Mouse (Mus musculus): ENCODE measurements at regions not wholly inside any gene's neighbourhood (a gene's known extent, or its start where the extent isn't known, plus 50 kb on each side); places are given as distances from the start of the nearest gene placed in this dataset.
"Not testable (repeated sequence)": the region's sequence is repeated elsewhere in the genome, so short reads cannot be mapped to it uniquely, and the experiment has no call there.

DNA sequence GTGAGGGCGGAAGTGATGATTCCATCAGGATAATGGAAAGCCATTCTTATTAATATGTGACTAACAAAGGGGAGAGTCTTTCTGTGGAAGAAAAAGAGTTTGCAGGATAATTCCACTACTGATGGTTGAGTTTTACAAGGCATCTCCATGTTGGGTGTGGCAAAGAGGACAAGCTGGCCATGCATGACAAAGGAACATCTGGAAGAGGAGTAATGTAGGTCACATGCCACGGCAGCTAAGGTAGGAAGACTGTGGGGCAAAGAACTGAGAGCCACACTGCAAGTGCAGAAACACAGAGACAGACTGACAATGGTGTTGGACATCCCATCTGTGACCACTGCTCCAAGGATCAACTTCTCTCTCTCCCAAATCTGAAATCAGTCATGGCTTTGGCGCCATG is 196.4 kb upstream of the Gdi2 start:
- DNase-seq (ENCODE audit: low spot score): no peak

DNA sequence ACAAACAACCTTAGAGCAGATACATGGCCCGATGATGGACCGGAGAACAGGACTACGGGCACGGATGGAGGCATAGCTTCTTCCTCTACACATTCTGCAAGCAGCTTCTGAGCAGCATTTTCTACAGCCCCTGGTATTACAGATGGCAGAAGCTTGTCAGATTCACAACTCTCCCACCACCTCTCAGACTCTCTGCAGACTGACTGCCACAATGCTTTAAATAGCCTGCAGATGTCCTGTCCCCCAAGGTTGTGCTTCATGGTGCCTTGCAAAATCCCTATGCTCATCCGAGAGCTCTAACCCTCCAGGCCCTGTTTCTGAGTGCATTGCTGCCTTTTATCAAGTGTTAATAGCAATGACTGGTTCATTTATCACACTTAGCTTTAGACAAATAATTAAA is 194.3 kb upstream of the Gdi2 start:
- no peak for DNase-seq (ENCODE audit: low spot score)

DNA sequence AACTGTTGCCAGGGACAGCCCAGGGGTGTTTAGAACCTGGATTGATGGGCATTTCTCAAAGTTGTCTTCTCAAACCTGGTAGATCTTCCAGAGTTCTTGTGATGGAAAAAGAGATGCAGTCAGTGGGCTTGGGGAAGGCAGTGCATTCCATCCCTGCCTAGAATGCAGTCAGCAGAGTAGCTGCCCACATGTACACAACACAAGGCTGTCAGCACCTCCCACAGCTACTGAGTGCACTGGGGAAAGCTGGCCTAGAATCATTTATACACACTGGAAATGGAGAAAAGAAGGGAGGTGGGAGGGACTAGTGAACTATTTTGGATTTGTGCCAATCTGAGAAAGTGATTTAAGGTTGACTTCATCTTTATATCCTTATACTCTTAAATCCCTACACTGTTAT is 183.0 kb upstream of the Gdi2 start:
- not testable (repeated sequence) for DNase-seq (ENCODE audit: low spot score)

DNA sequence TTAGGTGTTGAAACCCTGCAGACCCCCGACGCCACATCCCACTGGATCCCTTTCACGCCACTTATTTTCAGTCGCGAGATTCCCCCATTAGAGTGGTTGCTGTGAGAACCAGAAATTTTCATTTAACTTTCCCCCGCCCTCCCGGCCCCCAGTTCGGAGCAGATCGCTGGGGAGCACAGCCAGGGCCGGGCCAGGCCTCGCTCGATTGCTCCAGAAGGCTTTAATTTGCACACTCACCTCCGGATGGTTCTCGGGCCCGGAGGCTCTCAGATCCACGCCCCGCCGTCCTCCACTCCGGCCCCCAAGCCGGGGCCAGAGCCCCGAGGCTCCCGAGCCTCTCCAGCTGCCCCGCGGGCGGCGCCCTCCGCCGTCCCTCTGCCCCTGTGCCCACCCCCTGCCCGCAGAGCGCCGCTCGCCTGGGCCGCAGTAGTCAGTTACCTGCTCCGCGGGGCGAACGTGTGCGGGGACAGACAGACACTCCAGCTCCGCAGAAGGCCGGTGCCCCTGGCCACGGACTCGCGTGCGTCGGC is 179.7 kb upstream of the Gdi2 start:
- peak; percentile 10 for DNase-seq (ENCODE audit: low spot score)

DNA sequence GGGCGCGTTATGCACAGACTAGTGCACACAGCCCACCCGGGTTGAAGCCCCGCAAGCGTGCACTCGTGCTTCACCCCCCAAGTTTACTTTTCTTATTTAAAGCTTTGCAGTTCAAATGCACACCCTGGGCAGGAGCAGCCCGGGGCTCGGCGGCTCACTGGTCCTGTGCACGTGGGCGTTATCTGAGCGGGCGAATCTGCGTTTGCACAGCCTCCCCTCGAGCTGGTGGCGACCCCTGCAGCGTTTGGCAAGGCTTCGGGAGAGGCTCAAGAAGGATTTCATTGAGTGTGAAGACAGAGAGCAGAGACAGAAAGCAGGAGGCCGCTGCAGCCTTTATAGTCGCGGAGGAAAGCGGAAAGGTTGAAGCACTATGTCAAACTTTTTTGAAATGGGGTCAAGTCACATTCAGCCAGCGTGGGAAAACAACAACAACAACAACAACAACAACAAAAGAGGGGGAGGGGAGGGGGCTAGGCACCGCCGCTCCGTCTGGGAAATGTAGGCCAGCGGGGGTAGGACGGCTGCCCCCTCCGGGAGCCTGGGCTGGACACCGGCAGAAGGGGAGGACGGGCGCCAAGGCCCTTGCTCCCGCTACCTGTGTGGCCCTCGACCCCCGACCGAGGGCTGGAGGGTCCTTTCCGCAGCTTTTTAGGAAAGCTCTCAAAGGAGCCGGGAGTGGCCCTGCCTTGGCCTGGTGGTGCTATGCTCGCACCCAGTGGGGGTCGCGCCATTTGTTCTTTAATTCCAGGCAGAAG is 178.7 kb upstream of the Gdi2 start:
- peak; percentile 46 for DNase-seq (ENCODE audit: low spot score)

DNA sequence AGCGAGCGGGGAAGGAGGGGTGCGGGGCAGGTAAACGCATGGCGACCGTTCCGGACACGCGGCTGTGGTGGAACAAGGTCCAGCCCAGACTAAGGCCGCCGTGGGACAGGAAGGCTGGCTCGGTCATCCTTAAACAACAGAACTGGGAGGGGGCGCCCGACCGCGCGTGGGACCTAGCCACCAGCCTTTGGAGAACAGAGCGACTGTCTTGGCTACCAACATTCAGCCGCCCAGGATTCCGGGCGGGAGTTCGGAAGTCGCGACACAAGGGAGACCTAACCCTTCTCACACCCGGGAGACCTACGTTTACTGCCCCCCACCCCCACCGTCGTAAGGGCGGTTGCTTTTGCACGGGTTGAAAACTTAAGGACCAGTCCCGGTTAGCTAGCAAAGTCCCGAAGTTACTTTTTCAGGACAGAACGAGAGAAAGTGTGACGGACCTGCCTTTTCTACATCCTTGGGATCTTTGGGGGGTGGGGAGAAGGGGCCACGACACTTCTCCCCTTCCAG is 178.1 kb upstream of the Gdi2 start:
- DNase-seq (ENCODE audit: low spot score): peak; percentile 24

DNA sequence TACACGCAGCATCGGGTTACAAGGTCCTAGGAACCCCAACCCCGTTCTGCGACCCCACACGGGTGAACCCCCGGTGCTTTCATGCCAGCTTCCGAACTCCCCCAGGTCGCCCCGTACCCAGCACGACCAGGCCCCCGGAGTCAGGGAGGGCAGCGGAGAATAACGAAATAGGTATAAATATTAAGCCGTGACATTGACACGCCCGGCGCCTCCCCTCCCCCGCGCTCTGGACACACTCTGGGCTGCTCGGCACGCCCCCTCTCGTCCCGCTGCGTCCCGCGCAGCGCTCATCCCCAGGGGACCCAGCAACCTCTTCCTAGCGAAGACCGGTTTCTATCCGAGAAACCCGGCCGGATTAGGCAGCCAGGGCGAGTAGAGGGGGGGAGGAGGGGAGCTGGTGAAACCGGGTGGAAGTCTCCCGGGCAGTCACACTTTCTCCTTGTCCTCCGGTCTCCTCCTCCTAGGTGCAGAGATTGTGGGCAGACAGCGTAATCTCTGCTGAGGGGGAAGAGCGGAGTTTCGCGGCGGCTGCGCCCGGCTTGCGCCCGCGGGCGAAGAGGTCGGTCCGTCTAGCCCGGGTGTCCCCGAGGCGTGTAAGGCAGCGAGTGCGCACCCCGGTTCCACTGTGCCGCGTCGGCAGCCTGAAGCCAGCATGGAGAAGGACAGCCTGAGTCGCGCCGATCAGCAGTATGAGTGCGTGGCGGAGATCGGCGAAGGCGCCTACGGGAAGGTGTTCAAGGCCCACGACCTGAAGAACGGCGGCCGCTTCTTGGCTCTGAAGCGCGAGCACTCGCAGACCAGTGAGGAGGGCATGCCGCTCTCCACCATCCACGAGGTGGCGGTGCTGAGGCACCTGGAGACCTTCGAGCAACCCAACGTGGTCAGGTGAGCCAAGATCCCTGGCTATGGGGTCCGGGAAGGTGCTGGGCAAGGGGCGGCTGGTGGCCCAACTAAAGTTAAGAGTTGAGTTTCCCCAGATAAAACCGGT is 177.1 kb upstream of the Gdi2 start:
- peak; percentile 71 for DNase-seq (ENCODE audit: low spot score)

DNA sequence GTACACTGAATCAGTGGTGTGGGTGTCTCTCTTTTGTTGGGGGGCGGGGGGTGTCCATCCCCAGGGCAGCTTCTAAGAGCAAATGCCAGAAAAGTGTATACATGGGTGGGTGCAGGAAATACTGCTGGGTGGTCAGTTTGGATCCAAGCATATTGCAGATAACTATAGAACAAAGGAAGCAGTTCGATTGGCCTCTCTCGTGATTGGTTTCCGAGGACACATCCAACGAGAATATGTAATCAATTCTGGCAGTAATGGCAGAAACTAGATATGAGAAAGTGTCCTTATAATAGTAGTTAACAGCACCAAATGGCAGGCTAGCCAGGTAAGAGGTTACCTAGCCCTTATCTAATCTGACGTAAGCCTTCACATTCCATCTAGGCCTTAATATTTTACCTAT is 165.2 kb upstream of the Gdi2 start:
- no peak for DNase-seq (ENCODE audit: low spot score)

DNA sequence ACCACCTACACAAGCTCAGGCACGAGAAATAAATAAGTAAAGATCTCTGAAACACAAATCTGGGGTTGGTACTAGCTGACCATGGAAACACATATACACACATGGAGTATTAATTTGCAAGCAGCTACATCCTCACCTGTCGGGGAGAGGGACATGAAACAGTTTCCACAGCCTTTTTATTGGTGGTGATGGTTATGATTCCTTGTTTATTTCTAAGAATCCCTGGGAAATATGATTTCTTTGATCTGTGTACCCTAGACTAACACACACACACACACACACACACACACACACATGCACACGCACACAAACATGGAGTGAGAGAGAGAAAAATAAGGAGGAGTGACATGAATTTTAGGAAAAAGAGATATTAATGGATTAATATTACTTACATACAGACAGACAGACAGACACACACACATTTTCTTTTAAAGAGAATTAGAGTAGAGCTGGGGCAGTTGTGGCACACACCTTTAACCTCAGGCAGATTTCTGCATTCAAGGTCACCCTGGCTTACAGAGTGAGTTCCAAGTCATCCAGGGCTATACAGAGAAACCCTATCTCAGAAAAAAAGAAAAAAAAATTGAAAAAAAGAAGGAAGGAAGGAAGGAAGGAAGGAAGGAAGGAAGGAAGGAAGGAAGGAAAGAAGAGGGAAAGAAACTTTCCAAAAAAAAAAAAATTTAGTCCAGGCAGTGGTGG is 164.2 kb upstream of the Gdi2 start:
- peak; percentile 45 for DNase-seq (ENCODE audit: low spot score)

DNA sequence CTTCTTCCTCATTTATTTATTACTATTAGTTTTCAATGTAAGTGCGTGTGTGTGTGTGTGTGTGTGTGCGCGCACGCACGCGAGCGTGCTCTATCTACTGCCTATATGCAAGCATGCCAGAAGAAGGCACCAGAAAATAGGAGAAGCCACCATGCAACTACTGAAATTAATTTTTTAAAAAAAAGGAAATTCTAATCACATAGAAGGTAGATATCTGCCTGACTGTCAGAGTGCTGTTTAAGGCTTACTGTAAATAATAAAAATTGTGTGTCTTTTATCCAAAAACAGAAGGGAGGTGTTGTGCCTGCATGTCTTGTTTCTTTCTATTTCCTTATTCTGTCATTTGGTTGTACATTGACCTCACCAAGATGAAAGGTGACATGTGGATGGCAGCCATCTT is 163.1 kb upstream of the Gdi2 start:
- no peak for DNase-seq (ENCODE audit: low spot score)

DNA sequence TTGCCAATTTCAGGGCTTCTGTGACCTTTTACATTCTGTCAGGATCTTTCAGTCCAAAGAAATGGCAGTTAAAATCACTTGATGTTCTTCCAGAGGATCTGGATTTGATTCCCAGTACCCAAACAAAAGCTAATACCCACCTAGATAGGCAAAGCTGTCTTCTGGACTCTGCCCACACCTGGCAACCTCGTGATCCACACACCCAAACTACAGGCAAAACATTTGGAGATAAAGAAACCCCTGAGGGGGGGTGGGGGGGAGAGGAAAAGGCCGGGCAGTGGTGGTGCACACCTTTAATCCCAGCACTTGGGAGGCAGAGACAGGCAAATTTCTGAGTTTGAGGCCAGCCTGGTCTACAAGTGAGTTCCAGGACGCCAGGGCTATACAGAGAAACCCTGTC is 160.1 kb upstream of the Gdi2 start:
- not testable (repeated sequence) for DNase-seq (ENCODE audit: low spot score)

DNA sequence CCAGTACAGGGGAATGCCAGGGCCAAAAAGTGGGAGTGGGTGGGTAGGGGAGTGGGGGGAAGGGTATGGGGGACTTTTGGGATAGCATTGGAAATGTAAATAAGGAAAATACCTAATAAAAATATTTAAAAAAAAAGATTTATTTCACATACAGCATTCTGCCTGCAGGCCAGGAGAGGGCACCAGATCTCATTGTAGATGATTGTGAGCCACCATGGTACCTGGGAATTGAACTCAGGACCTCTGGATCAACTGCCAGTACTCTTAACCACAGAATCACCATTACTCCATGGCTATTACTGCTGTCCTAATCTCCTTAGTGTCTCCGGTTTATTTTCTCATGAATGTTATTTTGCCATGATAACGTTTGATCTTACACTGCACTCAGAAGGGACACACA is 132.1 kb upstream of the Gdi2 start:
- not testable (repeated sequence) for DNase-seq (ENCODE audit: low spot score)

DNA sequence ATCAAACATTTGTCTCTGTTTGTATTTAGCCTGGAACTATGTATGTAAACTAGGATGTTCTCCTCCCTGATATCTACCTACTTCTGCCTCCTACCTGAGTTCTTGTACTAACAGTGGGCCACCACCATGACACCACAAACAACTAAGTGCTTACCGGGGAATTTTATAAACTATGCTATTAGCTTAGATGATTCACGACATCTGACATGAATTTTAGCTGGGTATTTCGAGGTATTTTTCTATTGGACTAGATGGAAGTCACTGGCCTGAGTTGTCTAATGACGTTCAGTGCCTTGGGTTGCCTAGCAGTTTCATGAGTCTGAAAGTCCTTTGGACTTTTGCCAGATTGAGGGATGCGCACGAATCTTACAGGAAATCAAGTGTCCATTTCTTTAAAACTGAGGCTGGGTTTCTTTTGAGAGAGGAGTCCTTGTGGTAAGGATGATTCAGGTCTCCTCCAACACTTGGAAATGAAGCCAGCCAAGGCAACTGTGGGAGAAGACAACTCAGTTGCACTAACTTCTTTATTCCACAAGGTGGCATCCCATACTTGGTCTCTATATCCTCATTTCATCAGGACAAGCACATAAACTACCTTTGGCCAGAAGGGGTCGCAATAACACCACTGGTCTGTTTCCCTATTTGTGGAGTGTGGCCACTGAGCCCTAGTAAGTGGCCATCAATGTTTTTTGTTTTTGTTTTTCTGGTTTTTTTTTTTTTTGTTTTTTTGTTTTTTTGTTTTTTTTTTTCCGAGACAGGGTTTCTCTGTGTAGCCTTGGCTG is 131.4 kb upstream of the Gdi2 start:
- DNase-seq (ENCODE audit: low spot score): peak; percentile 90

DNA sequence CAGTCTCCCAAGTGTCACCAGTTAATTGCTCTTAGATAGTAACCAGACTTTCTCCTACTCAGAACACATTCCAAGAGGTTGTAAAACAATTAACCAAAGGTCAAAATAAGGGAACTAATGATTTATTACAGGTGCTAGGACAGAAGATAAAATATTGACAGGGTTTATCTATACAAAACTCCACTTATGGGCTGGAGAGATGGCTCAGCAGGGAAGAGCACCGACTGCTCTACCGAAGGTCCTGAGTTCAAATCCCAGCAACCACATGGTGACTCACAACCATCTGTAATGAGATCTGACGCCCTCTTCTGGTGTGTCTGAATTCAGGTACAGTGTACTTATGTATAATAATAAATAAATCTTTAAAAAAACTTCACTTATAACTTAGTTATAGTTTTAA is 127.6 kb upstream of the Gdi2 start:
- DNase-seq (ENCODE audit: low spot score): not testable (repeated sequence)

DNA sequence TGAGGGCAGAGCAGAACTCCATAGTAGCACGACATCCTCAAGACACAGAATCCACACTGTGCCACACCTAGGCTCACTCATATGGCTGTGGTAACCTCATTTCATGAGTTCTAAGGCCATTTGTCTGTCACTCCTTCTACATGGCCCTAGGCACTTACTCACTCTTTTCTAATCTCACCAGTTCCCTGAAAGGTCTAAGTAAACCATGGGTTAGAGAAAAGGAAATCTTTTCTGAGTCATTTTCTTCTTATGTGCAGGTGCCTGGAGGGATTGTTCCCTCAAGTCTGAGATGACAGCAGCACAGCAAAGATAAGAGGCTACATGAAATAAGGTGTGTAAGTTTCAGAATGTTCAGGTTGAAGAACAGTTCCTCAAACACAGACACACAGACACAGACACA is 120.8 kb upstream of the Gdi2 start:
- no peak for DNase-seq (ENCODE audit: low spot score)

DNA sequence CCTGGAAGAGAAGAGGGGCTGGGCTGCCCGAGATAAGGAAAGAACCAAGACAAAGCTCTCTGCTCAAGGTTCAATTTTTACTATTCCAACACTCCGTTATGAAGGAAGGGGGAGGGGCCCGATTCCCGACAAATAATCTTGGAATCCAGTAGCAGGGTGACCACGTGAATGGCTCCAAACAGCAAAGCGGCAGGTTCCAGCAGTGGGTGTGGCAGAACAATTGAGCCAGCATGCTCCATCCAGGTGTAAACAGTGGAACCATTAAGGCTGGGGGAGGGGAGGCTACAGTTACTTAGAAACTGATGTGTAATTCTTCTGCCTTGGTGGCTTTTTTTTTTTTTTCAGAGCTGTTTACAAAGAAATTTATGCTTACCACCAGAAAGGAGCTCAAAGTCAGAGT is 82.5 kb upstream of the Gdi2 start:
- not testable (repeated sequence) for DNase-seq (ENCODE audit: low spot score)

DNA sequence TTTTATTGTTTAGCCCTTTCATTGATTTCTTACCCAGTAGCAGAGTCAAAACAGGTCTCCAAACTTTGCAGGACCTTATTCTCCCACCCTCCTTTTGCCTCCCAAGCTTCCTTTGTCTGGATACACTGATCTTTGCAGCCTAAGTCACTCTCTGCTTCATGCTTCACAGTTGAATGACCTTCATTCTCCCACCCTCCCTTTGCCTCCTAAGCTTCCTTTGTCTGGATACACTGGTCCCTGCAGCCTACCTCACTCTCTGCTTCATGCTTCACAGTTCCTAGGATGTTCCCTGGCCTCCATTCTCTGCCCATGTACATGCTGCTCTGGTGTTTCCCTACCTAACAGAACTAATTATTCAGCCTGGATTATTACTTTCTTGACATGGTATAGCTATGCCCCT is 61.0 kb upstream of the Gdi2 start:
- no peak for DNase-seq (ENCODE audit: low spot score)

DNA sequence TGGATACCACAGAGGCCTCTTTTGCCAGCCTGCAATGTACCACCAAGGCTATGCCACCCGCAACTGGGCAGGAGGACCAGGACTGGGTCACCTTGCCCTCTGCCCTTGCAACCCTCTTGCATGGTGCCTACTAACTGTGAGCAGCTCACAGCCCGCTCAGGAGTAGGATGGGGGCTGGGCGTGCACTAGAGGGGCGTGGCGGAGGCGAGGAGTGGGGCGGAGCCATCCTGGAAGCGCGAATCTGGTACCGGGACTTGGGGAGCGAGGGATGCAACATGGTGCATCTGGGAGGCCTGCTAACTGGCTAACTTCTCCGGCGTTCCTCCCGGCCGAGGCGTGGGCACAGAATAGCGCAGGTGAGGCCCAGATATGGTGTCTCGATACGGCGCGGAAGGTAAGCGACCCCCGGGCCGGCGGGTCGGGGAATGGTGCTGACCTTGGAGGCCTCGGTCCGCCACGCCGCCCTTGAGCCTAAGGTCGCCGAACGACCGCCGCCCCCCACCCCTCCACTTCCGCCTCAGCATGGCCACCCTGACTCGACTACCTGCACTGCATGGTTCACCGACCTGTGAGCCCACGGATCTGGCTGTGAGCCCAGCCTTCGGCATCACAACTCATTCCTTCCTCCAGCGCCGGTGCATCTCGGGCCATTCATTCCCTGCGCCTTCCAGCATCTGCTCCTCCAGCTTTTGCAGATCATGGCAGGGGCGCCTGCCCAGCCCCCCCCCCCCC is 59.7 kb upstream of the Gdi2 start:
- DNase-seq (ENCODE audit: low spot score): peak; percentile 89
